Mouse (Mus musculus) intestine, embryonic 16.5 days (tissue): ENCODE data around the gene Tigd3. TPM values are rescaled to one million over a fixed set of nuclear protein-coding genes. Genes with fewer than 3 reads are reported as not detected.
A peak's percentile ranks its signal among the peaks of the same experiment; 100 is the strongest.

ENCODE experiments used
- ATAC-seq: fragments of 200-750 bp; cut with Nextera tagmentation; 2 replicates; pipeline ENCODE4 v1.8.0; 2017; ENCODE audit warnings: moderate TSS enrichment, moderate library complexity
- H3K27ac ChIP-seq: fragments of 300-500 bp; sonication (generic); 2 replicates; pipeline ENCODE4 v1.5.1; 2014; ENCODE audit warnings: mild to moderate bottlenecking, low read length
- H3K27me3 ChIP-seq: fragments of 300-500 bp; sonication (generic); replicated peaks from 2 replicates; pipeline ENCODE4 v1.6.1; 2014; ENCODE audit warnings: low read length, control low read depth, mixed read lengths; ENCODE audit not compliant: control insufficient read depth, insufficient read depth
- H3K36me3 ChIP-seq: fragments of 300-500 bp; sonication (generic); 2 replicates; pipeline ENCODE4 v1.6.1; 2014; ENCODE audit warnings: low read length, control low read depth; ENCODE audit not compliant: control insufficient read depth, insufficient read depth
- H3K4me1 ChIP-seq: fragments of 300-500 bp; sonication (generic); 2 replicates; pipeline ENCODE4 v1.6.1; 2014; ENCODE audit warnings: low read length, control low read depth, mixed read lengths; ENCODE audit not compliant: control insufficient read depth, insufficient read depth
- H3K4me2 ChIP-seq: fragments of 300-500 bp; sonication (generic); 2 replicates; pipeline ENCODE4 v1.6.1; 2014; ENCODE audit warnings: low read depth, low read length, control low read depth
- H3K4me3 ChIP-seq: fragments of 300-500 bp; sonication (generic); 2 replicates; pipeline ENCODE4 v1.5.1; 2014; ENCODE audit warnings: mild to moderate bottlenecking, low read length
- H3K9ac ChIP-seq: fragments of 300-500 bp; sonication (generic); 2 replicates; pipeline ENCODE4 v1.6.1; 2014; ENCODE audit warnings: low read depth, low read length
- H3K9me3 ChIP-seq: fragments of 300-500 bp; sonication (generic); 2 replicates; pipeline ENCODE4 v1.6.1; 2016; ENCODE audit warnings: low read length, control low read depth; ENCODE audit not compliant: control insufficient read depth
- WGBS: fragments of 180-500 bp; shearing (Covaris S2); extraction: QIAGEN DNeasy Blood & Tissue Kit; methylation state at CpG from one replicate; pipeline ENCODE4 v1.1.7; 2014; 5-methylcytosine and 5-hydroxymethylcytosine counted together
- polyA plus RNA-seq: library from polyadenylated mRNA; unstranded; fragments of >200 nt; fragmentation: Nextera tagmentation; extraction: Ambion mirVana; gene quantifications from 2 replicates; pipeline ENCODE4 v1.2.1, GENCODE M21; 2015

The Tigd3 gene
- polyA plus RNA-seq, 1 experiment from 2014 or later: 1.5 TPM

- H3K36me3 ChIP-seq: peaks cover 28% of the 10 kb centered on the region
- no peak overlapping the region for H3K4me3 ChIP-seq
- WGBS: 80% methylated on average over 3 of the region's 3 CpGs
- no peak overlapping the region for H3K4me2 ChIP-seq
- no peak overlapping the region for H3K9ac ChIP-seq
- no peak for ATAC-seq
- H3K27ac ChIP-seq: no peak overlapping the region
- H3K4me1 ChIP-seq: peaks cover 20% of the 10 kb centered on the region
- H3K27me3 ChIP-seq: no peaks in the 10 kb centered on the region
- H3K9me3 ChIP-seq: no peaks in the 10 kb centered on the region
Observed at GRCm38 (mm10) chr19:5907275-5907674, 13.3 kb upstream of the Tigd3 start.

DNA sequence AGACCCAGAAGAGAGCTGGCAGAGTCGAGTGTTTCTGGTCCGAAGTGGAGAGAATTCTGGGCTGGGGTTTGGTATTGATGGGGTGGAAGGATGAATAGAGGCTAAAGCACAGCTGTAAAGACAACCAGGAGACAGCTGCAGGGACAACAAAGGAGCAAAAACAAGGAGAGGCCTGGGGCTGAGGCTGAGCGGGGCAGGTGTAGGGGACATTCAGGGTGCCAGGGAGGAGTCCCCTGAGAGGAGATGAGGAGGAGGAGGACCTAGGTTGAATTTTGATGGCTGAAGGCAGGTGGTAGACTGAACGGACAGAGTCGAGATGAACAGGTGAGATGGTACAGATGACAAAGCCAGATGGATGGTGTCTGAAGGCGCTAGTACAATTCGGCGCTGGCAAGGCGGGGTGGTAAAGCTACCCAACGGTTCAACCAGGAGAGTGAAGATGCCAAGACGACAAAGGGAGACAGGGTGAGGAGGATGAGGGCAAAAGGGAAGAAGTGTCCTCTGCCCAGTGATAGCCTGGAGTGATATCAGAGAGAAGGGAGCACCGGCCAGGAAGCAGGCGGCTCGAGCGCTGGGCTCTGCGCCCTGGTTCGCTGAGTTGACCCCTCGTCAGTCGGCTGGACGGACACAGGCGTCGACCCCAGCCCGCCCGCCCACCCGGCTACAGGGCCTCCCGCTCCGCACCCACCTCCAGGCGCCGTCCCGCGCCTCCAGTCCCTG, 507 bp downstream of the Tigd3 start:
- Histone ChIP-seq H3K36me3 (peaks cover 7% of the 10 kb centered on the region; the same call in 1 of the 2 replicates), H3K27me3 (no peaks in the 10 kb centered on the region), H3K4me2 (peak overlapping the region; percentile 99), H3K9me3 (no peaks in the 10 kb centered on the region), H3K9ac (peak overlapping the region; percentile 84), H3K4me1 (peaks cover 11% of the 10 kb centered on the region; the same call in 1 of the 2 replicates), H3K27ac (no peak overlapping the region), H3K4me3 (peak overlapping the region; percentile 72)
- ATAC-seq: peak; percentile 56; the same call in 1 of the 2 replicates
- WGBS: 10% methylated on average over 27 of the region's 31 CpGs

DNA sequence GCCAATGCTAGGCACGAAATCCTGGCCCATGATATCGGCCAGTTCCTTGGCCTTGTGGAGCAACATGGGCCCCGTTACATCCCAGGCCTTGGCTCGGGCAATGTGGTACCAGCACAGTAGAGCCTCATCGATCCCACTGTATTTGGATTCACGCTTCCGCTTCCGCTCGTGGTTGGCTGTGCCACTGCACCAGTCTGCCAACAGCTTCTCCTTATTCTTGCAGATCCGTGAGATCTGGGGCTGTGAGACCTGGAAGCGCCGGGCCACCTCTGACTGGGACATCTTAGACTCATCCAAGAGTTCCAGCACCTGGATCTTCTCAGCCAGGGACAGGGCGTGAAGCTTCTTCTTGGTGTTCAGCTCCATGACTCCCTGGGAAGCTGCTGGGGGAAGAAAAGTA, 1.2 kb downstream of the Tigd3 start:
- Histone ChIP-seq H3K9me3 (no peaks in the 10 kb centered on the region), H3K27ac (no peak overlapping the region), H3K36me3 (peaks cover 4% of the 10 kb centered on the region; the same call in 1 of the 2 replicates), H3K4me1 (peaks cover 11% of the 10 kb centered on the region; the same call in 1 of the 2 replicates), H3K4me2 (no peak overlapping the region), H3K27me3 (no peaks in the 10 kb centered on the region), H3K9ac (0 out of 2 replicates have a peak overlapping the region, but pooled peaks have one; percentile 84), H3K4me3 (no peak overlapping the region)
- WGBS: 95% methylated on average over 13 of the region's 13 CpGs
- ATAC-seq: no peak

GRCm38 (mm10) chr19:5892262-5892661, 1.7 kb downstream of the Tigd3 start:
- Histone ChIP-seq H3K4me3 (no peak overlapping the region), H3K36me3 (peaks cover 4% of the 10 kb centered on the region; the same call in 1 of the 2 replicates), H3K9ac (no peak overlapping the region), H3K9me3 (no peaks in the 10 kb centered on the region), H3K27me3 (no peaks in the 10 kb centered on the region), H3K4me1 (peaks cover 13% of the 10 kb centered on the region; the same call in 1 of the 2 replicates), H3K27ac (no peak overlapping the region), H3K4me2 (no peak overlapping the region)
- 94% methylated on average over 7 of the region's 7 CpGs for WGBS
- ATAC-seq: no peak

GRCm38 (mm10) chr19:5891521-5892258, 2.3 kb downstream of the Tigd3 start:
- no peak overlapping the region for H3K9ac ChIP-seq
- H3K4me1 ChIP-seq: peaks cover 15% of the 10 kb centered on the region; the same call in 1 of the 2 replicates
- ATAC-seq: no peak
- H3K4me3 ChIP-seq: no peak overlapping the region
- H3K27me3 ChIP-seq: no peaks in the 10 kb centered on the region
- peaks cover 3% of the 10 kb centered on the region; the same call in 1 of the 2 replicates for H3K36me3 ChIP-seq
- no peaks in the 10 kb centered on the region for H3K9me3 ChIP-seq
- WGBS: 92% methylated on average over 12 of the region's 12 CpGs
- no peak overlapping the region for H3K4me2 ChIP-seq
- no peak overlapping the region for H3K27ac ChIP-seq

DNA sequence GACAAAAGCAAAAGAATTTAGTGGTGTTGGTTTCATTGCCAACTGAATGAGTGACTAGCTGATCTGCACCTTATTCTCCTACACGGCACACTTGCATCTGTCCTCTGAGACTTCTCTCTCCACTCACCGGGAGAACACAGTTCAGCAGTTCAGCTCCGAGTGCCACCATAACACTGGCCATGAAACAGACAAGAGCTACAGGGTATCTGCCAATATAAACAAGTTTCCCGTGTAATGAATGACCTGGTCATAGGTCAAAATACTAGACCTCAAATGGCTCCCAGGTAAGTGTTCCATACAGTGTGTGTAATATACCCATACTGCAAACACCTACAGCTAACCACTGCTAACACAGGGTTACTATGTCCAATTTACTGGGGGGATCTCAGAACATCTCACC, 4.7 kb downstream of the Tigd3 start:
- no peak for ATAC-seq
- peaks cover 12% of the 10 kb centered on the region; the same call in 1 of the 2 replicates for H3K4me1 ChIP-seq
- no peak overlapping the region for H3K27ac ChIP-seq
- no peak overlapping the region for H3K4me2 ChIP-seq
- H3K9ac ChIP-seq: no peak overlapping the region
- no peaks in the 10 kb centered on the region for H3K27me3 ChIP-seq
- no peak overlapping the region for H3K4me3 ChIP-seq
- no peaks in the 10 kb centered on the region for H3K9me3 ChIP-seq
- no peaks in the 10 kb centered on the region for H3K36me3 ChIP-seq
- 43% methylated on average over 4 of the region's 4 CpGs for WGBS

DNA sequence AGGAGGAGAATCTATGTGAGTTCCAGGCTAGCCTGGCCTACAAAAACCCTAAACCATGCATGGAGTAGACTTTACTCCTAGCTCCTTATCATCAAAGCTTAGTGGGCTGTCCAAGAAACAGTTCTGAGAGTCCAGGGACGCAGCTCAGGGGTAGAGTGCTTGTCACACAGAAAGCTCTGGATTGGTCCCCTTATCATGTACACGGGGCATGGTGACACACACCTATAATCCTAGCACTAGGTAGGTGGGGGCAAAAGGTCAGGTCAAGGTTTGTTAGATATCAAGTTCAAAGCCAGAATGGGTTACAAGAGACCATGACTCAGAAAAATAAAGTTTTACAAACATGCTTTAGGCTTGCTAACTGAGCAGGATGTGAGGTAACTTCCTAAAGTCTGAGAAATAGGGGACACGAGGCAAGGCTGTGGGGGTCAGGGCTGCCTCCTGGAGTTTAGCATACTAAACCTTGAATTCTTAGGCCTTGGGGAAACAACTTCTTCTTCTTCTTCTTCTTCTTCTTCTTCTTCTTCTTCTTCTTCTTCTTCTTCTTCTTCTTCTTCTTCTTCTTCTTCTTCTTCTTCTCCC, 6.6 kb downstream of the Tigd3 start:
- peak; percentile 56 for ATAC-seq
- WGBS: 61% methylated on average over 3 of the region's 3 CpGs

GRCm38 (mm10) chr19:5885838-5886237, 8.1 kb downstream of the Tigd3 start:
- Histone ChIP-seq H3K4me2 (no peak overlapping the region), H3K36me3 (no peaks in the 10 kb centered on the region), H3K4me1 (peaks cover 8% of the 10 kb centered on the region), H3K27ac (no peak overlapping the region), H3K9me3 (no peaks in the 10 kb centered on the region), H3K4me3 (no peak overlapping the region), H3K9ac (no peak overlapping the region), H3K27me3 (no peaks in the 10 kb centered on the region)
- ATAC-seq: no peak
- WGBS: 65% methylated on average over 4 of the region's 4 CpGs

More for the DNA sequence above, 6.6 kb downstream of the Tigd3 start:
- no peak overlapping the region for H3K9ac ChIP-seq
- no peak overlapping the region for H3K27ac ChIP-seq
- H3K36me3 ChIP-seq: no peaks in the 10 kb centered on the region
- no peak overlapping the region for H3K4me2 ChIP-seq
- H3K27me3 ChIP-seq: no peaks in the 10 kb centered on the region
- no peak overlapping the region for H3K4me3 ChIP-seq
- no peaks in the 10 kb centered on the region for H3K9me3 ChIP-seq
- H3K4me1 ChIP-seq: peaks cover 7% of the 10 kb centered on the region; the same call in 1 of the 2 replicates

- H3K4me3 ChIP-seq: no peak overlapping the region
- H3K27me3 ChIP-seq: no peaks in the 10 kb centered on the region
- ATAC-seq: peak; percentile 74
- H3K4me1 ChIP-seq: peaks cover 14% of the 10 kb centered on the region
- no peak overlapping the region for H3K4me2 ChIP-seq
- no peaks in the 10 kb centered on the region for H3K36me3 ChIP-seq
- no peaks in the 10 kb centered on the region for H3K9me3 ChIP-seq
- peak overlapping the region; percentile 57 for H3K27ac ChIP-seq
- 0 out of 2 replicates have a peak overlapping the region, but pooled peaks have one; percentile 2 for H3K9ac ChIP-seq
- 21% methylated on average over 1 of the region's 1 CpGs for WGBS
Observed at GRCm38 (mm10) chr19:5883935-5884334, 10.0 kb downstream of the Tigd3 start.
